Mouse (Mus musculus): ENCODE results near the gene Sdccag8.

DNA sequence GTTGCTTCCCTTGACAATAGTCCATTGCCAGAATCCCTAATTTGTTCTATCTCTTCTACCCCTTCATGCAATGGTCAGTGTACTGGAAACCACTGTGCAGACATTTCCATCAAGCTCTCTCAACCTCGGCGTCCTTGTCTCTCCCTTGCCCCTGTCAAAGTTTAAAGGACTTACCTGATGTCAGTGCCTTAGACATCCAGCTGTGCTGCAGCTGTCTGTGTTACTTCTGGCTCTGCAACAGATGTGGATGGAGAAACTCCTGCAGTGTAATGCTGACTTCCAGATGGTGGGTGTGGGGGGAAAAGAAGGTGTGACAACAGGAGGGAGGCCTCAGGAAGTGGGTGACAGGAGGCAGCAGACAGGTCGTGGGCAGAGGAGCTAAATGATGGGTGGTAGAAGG, 57.5 kb downstream of the Sdccag8 start:
- TF ChIP-seq CTCF (conservative IDR thresholded peaks at IDR 0.05; ENCODE audit: insufficient read depth, insufficient read length, low read depth, low read length) = no peak
- no peak for TF ChIP-seq POLR2A (IDR thresholded peaks at IDR 0.05; ENCODE audit: low read depth, low read length)
